Mouse (Mus musculus) T-helper 2 cell (primary cell): Measurements from ENCODE around the gene Helz2.
"Not testable (repeated sequence)": the region's sequence is repeated elsewhere in the genome, so short reads cannot be mapped to it uniquely, and the experiment has no call there.

Experiments used
- in situ Hi-C: fragments of 300-600 bp; cut with MboI, MseI; formaldehyde crosslinking; loops from one replicate; pipeline ENCODE4 v1.15.1; 2025; ENCODE audit warnings: high pct_unique_total_duplicates

The Helz2 gene

DNA sequence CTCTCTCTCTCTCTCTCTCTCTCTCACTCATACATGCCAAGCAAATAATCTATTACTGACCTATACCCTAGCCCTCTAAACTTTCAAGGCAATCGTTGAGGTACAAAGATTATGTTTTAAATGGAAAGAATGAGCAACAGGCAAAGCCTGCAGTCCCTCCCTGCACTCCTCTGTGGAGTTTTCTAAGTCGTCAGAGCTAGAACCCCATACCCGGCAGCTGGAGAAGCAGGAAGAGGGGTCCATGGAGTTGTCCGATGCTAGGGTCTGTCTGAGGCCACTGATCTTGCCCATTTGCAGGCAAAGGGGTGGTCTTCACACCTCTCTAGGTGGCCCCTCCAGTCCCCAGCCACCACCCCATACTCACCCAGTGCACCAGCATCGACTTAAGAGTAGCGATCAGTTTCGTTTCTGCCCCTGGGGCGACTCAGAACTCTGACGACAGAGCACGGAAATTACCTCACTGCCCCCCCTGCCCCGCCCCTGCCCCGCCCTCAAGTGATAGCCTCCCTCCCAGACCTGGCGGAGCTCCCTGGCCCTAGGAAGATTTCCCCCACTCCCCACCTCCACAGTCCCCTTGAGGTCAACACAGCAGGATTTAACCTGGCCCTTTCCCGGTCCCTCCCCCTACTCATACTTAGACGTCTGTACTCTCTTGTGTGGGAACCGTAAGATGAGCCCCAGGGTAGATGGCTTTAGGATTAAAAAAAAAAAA, at the start of gene Helz2:
Helz2 (minus strand) TSS at position 426 of the 712 bp plus-strand sequence.
- in situ Hi-C loops, result no loop called here

DNA sequence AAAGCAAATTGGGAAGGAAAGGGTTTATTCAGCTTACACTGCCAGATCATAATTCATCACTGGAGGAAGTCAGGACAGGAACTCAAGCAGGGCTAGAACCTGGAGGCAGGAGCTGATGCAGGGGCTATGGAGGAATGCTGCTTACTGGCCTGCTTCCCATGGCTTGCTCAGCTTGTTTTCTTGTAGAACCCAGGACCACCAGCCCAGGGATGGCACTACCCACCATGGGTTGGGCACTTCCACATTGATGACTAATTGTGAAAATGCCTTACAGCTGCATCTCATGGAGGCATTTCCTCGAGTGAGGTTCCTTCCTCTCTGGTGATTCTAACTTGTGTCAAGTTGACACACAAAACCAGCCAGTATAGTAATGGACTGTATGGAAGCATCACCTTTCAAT, 49.1 kb upstream of the Helz2 start:
- in situ Hi-C loops, result no loop called here

DNA sequence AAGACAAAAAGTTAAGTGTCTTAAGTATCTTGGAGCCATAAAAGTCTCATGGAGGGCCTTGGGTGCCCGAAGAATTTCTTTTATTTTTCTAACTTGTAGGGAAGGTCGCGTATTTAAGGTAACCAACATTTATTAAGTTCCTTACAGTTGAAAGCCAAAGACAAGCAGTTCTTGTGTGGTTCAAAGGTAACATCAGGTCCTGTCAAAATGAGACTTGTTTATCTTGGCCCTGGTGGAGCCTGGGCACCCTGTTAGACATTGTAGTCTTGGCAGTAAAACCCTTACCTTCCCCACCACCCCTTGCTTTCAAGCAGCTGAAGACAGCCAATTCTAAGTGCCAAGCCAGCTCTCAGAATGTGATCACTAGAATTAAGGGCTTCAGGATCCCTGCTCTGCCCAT, 46.9 kb upstream of the Helz2 start:
- in situ Hi-C loops, result no loop called here

DNA sequence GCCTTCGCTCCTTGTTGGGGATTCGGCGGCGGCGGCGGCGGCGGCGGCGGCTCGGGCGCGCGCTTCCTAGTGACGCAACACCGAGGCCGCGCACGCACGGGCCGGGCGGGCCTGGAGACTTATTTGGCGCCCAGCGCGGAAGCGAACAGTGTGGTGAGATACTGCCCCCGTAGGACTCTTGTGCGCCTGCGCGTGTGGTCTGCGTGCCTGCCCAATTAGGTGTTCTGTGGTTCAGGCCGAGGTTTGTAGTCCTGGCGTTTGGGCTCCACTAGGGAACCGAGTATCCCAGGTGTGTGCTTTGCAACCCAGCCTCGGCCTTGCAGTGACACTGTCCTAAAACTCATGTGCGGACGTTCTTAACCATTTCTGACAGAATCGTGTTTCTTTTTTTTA, 46.1 kb upstream of the Helz2 start, which contains the start of gene Gmeb2:
Gmeb2 (minus strand) TSS at position 78 of the 393 bp plus-strand sequence.
- in situ Hi-C loops, result not testable (repeated sequence)

DNA sequence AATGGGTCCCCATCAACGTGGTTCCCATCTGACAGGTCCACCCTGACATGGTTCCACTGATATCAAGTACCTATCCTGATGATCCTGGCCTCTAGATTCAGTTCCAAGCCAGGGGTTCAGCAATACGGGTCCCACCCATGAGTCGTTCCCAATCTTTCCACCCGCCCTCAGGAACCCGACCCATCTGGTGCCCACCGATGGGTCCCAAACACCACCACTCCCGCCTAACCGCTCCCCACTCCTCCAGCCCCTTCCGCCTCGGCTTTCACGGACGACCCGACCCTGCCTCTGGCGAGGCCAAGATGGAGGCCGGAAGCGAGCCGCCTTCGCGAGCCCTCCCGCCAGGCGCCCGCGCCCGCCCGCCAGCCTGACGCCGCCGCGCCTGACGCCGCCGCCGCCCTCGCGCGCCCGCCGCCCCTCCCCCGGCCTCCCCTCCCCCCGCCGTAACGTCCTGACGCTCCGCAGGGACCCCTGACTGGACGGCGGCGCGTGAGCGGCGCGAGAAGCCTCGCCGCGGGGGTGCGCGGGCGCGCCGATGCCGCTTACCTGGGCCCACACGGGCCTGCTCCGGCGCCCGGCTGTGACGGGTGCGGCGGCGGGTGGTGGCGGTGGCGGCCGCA, 45.6 kb upstream of the Helz2 start:
- in situ Hi-C loops, result no loop called here

DNA sequence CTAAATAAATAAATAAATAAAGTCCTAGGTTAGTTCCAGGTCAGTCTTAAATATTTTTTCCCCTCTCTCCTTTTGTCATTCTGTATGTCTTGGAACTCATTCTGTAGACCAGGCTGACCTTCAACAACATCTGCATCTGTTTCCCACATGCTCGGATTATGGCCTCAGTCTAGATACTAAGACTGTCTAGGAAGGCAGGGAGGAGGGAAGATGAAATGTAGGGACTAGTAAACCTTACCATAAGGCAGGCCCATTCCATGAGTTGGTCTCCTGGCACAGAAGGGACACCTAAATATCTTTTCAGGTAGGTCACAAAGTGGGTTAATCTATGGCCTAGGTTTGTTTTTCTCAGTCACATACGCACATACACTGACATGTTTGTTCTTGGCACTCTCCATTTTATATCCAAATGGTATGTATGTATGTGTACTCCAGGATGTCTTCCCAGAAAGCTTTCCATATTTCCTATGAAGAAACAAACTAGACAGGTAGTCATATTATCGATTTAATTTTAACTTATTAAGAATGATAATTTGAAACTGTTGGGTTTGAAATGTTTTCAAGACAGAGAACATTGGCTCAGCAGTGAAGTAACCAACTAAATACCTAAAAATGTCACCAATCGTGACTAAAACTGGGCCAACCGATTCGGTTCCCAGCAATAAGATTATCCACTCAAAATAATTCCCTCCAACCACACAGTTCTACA, 45.0 kb upstream of the Helz2 start:
- in situ Hi-C loops, result no loop called here

DNA sequence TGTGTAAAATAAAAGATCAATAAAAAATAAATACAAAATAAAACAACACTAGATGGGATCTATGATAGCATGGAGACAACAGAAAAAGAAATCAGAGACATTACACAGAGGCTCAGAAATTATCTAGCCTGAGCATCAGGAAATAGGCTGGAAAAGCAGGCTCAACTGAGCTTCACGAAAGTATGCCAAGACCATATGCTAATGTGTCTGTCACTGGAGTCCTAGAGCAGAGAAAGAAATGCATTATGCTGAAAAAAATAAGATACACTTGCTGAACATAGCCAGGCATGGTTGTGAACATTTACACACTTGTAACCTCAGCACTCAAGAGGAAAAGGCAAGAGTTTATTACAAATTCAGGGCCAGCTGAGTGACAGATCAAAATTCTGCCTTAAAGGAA, 38.1 kb upstream of the Helz2 start:
- in situ Hi-C loops, result no loop called here

DNA sequence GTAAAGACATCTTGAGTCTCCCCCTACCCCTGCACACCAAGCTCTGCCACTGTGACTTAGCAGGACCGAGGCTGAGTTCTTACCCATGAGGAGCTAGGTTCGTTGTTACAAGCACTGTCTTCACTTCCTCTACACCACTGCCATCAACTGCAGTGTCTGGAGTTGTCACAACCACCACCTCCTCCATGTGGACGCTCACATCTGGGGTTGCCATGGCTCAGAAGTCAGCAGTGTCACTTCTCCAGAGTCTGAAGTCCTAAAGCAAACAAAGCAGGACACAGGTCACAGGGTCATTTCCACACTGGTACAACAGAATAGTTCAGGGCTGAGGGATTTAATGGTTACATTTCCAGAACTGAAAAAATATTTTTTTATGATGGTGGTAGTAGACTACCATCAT, 36.0 kb upstream of the Helz2 start:
- in situ Hi-C loops, result no loop called here

DNA sequence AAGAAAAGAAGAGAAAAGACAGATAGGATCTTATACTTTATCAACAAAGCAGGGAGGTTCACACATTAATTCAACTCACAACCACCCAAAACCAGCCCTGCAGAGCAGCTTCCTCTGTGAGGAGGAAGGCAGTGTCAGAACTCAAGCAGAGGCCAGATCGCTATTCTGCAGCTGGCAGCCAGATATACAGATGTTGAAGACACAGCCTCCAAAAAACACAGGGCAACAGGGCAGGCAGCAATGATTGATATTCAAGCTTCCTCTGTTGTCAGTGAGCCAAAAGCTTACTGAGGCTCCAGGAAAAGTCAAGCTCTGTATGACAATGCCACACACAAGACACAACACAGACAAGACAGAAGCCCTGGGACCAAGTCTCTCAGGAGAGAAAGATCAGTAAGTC, 34.9 kb upstream of the Helz2 start:
- in situ Hi-C loops, result no loop called here

DNA sequence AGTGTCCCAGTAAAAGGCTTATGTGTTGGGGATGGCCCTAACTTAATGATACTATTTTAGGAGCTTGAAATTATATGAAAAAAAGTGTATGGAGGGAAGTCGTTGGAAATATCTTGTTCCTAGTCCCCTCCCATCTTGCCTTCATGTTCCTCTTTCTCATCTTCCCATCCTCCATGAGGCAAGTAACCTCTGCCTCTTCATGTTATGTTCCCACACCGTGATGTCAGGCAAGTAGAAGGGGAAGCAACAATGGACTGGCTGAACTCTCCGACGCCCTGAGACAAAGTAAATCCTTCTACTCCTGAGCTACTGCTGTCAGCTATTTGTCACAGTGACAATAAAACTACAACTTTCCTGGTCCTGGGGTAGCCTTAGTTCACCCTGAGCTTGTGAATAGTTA, 32.8 kb upstream of the Helz2 start:
- in situ Hi-C loops, result no loop called here

DNA sequence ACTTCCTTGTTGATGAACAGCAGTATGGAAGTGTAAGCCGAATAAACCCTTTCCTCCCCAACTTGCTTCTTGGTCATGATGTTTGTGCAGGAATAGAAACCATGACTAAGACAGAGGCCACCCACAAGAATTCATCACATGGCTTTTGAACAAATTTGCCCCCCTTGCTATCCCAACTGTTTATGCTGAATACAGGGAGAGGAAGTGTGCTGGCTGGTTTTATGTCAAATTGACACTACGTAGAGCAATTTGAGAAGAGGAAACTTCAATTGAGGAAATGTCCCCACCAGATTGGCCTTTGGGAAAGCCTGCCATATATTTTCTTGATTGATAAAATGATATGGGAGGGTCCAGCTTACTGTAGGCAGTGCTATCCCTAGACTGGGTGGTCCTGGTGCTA, 32.0 kb upstream of the Helz2 start:
- in situ Hi-C loops, result no loop called here

DNA sequence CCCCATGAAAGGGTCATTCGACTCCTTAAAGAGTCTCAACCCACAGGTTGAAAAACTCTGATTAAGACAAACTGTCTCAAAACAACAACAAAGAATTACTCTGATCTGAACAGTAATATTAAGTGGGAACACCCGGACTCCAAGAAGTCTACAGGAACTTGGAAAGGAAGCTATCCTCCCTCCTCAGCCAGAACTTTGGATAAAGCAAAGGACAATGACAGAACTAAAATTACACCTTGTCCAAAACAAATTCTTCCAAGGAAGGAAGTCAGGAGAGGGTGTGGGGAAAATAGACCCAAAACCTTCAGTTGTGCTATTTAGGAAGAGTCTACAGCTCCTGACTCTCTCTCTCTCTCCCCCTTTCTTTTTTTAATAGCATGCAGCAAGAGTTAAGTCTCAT, 30.3 kb upstream of the Helz2 start:
- in situ Hi-C loops, result no loop called here

DNA sequence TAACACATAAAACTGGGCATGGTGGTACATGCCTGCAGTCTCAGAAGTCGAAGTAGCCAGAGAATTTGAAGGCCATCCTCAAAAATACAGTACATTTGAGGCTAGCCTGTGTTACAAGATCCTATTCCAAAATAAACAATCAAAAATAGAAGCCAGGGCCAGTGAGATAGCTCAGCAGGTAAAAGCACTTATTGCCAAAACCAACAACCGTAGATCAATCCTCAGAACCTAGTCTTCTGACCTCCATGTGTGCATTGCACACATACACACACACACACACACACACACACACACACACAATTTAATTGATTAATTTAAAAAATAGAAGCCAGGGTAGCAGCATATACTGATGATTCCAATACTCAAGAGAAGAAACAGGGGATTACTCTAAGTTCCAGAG, 25.0 kb upstream of the Helz2 start:
- in situ Hi-C loops, result loop anchor here (5.0 kb wide), 1 partner anchor 80 kb away; the partner anchor contains the start of gene Ppdpf

DNA sequence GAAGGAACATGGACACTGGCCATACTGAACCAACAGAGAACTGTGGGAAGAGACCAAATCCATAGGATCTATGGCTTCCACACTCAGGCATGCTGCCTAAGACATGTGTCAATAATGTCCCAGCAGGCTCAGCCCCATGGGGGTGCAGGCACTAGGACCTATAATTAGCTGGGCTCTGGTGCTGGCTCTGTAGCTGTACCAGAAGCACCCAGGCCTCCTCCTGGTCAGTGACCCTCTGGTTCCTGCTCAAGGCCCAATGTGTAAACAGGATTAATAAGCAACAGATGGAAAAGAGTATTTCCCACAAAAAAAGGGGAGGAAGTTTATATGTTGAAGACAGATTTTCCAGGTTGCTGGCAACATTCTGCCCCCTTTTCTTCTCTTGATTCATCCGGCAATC, 11.4 kb upstream of the Helz2 start:
- in situ Hi-C loops, result no loop called here

DNA sequence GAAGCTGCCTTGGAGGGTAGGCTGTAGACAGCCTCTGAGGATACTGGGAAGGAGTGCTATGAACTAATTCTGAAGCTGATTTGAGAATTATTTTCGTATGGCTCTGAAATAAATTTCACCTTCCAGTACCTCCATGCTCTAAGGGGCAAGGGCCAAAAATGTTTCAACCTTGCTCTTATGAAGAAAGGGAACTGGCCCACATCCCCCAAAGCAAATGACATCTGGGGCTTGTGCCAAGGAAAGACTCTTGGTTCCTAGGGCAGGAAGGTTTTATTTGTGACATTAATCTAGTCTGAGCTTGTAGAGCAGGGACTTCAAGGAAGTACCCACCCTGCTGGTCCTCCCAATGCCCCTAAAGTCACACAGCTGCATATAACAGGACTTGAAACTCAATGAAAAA, 10.0 kb upstream of the Helz2 start:
- in situ Hi-C loops, result no loop called here

DNA sequence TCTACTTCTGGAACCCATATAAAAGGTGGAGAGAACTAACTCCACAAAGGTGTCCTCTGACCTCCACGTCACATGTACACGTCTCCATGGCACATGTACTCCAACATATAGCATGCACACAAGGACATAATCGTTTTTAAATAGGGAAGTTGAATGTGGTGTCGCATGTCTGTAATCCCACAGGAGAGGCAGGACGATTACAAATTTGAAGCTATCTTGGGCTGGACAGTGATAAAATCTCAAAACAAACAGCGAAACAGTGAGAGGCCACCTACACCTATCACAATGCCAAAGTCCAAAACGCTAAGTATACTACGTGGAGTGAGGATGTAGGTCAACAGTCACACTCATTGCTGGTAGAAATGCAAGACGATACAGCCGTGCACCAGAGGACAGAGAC, 7.4 kb upstream of the Helz2 start:
- in situ Hi-C loops, result no loop called here

DNA sequence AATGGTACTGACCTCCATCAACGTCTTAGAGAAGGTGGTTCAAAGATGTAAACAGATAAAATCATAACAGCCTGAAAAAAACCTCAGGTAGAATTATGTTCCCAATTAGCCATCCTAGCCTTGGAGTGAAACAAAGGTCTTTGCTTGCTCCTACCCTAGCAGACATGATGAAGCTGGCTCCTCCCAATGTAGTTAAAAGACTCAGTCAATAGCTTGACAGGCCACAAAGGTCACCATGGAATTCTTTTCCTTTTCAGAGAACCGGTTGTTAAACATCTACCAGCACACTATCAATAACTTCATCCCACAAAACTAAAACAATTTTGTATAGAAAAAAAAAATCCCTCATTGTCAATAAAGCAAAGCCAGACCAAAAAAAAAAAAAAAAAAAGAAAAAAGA, 3.2 kb upstream of the Helz2 start:
- in situ Hi-C loops, result no loop called here

DNA sequence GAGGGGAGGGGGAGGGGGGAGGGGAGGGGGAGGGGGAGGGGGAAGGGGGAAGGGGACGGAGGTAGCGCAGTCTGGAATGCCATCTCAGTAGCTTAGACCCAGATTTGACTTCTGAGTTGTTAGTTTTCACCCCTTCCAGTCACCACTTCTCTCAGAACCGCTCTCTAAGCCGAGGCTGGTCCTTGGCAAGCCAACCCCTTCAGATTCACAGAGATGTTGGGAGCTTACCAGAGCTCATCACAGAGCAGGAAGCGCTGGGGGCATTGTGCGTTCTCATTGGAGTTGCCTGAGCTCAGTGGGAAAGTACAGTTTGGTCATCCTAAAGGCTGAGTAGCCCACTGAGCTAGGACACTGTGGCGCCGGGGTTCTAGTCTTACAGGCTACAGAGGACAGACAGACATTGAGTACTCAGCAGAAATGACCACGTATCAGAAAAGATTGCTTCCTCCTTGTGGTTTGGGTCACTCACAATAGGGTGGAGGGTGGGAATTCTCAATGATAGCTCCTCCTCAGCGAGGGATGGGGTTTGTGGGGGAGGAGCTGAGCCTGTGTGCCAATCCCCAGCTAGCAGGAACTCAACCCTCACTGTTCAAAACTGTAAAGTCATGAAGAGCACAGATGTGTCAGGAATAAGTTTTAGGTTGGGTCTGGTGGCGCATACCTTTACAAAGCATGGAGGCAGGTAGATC, 2.0 kb upstream of the Helz2 start:
- in situ Hi-C loops, result no loop called here

DNA sequence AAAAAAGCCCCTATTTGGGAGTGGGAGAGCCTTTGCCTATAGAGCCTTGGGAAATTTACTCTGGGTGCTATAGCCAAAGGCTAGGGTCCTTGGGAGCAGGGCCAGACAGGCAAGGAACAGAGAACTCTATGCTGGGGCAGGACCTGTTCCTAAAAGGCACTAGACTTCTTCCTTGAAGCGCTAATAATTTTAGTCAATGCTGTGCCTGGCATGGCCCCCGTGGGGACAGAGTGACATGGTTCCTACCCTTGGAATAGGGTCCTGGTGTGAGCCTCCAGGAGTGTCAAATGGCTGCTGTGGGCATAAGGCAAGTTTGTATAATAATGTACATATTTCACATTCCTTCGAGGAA, 463 bp upstream of the Helz2 start:
- in situ Hi-C loops, result no loop called here

DNA sequence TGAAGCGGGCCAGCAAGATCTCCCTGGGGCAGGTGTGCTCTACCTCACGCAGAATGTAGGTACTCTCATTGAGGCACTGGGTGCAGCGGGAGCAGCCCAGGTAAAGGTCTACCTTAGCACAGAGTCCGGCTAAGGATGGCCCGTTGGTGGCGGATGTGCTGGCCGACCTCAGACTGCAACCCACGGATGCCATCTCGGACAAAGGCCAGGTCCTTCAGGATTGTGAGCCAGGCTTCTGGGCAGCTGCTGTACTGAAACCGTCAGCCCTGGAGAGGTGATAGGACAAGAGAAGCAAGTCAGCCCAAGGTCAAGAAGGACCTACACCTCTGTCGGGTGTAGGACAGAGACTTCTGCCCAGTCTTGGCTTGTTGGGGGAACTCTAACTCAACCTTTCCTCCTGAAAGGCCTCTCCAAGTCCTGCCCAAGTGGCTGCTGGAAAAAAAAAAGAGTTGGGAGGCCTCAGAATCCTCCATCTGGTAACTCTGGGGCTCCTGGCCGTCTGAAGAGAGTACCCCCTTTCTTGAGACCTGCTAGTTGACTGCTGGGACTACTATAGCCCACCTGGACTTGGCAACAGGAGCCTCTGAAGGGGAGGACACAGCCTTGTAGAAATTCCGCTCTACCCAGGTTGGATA, 904 bp downstream of the Helz2 start:
- in situ Hi-C loops, result no loop called here

DNA sequence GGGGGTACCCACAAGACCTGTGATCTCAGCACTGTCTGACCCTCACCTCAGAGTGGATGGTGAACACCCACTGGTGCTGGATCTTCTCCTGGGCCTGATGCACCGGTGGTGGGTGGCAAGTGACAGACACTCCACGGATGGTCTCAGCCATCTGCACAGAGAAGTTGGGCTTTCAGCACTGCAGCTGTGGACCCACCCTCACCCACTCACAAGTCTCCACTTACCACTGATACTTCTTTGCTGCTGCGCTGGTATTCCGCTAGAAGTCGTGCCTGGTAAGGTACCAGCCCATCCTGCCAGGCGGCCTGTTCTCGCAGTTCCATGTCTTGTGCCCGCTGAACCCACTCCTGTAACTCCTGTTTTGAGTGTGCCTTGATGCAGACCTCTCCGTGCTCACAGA, 2.6 kb downstream of the Helz2 start:
- in situ Hi-C loops, result no loop called here

DNA sequence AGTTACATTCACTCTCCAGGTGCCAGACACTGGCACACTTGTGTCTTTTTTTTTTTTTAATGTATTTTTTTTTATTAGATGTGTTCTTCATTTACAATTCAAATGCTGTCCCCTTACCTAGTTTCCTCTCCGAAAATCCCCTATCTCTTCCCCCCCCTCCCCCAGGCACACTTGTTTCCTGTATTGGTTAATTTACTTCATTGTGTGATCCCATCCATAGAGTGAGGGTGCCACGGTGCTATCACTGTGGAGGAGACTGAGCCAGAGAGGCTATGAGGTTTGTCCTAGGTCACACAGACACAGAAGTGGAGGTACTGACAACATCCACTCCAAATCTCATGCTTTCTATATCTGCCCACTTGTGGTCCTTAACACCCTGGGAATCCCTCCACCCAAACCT, 3.0 kb downstream of the Helz2 start:
- in situ Hi-C loops, result no loop called here
